Mouse (Mus musculus): ENCODE results near the gene Cops7b. TPM values are rescaled to one million over a fixed set of nuclear protein-coding genes. Genes with fewer than 3 reads are reported as not detected.
A peak's percentile ranks its signal among the peaks of the same experiment; 100 is the strongest.

Cops7b gene
- total RNA-seq, 1 experiment, result 27.4 TPM

GRCm38 (mm10) chr1:86643101-86643809, 60.6 kb downstream of the Cops7b start:
- H3K4me1 ChIP-seq (ENCODE audit: control insufficient read depth in 2 of 2, insufficient read depth in 2 of 2, low read length in 2 of 2, poor library complexity in 1 of 2), result peaks cover 0 to 12% of the 10 kb centered on the region in 2 experiments; a peak in 2 of 4 replicates
- TF ChIP-seq CHD2 (IDR thresholded peaks at IDR 0.05; ENCODE audit: low read depth, low read length), result no peak
- no peak for TF ChIP-seq ZC3H11A (IDR thresholded peaks at IDR 0.05; ENCODE audit: borderline replicate concordance, low read depth, low read length)
- no peak for TF ChIP-seq ZNF384 (IDR thresholded peaks at IDR 0.05; ENCODE audit: low read depth, low read length)
- TF ChIP-seq HCFC1 (IDR thresholded peaks at IDR 0.05; ENCODE audit: borderline replicate concordance, insufficient read depth, low read length), result no peak
- no peak for TF ChIP-seq MAFK (IDR thresholded peaks at IDR 0.05; ENCODE audit: insufficient read depth, low read depth, low read length)
- H3K36me3 ChIP-seq (ENCODE audit: control insufficient read depth, insufficient read depth, low read length, poor library complexity, severe bottlenecking), result no peaks in the 10 kb centered on the region
- no peak overlapping the region for H3K27ac ChIP-seq (ENCODE audit: insufficient read depth, low read depth, low read length, poor library complexity, severe bottlenecking)
- H3K9ac ChIP-seq (ENCODE audit: insufficient read depth, low read depth, low read length, poor library complexity, severe bottlenecking), result no peak overlapping the region
- in situ Hi-C loops (cut with MboI; ENCODE audit: low sequenced_read_pairs in 2 of 2, unreplicated experiment in 2 of 2), result no loop called here
- no peaks in the 10 kb centered on the region for H3K9me3 ChIP-seq (ENCODE audit: control insufficient read depth, insufficient read depth, low read depth, low read length)
- no peak overlapping the region for H3K4me3 ChIP-seq (ENCODE audit: insufficient read depth in 1 of 2, low read depth in 1 of 2, low read length in 2 of 2, poor library complexity in 1 of 2, severe bottlenecking in 1 of 2)
- DNase-seq (ENCODE audit: low read depth, low spot score), result no peak

DNA sequence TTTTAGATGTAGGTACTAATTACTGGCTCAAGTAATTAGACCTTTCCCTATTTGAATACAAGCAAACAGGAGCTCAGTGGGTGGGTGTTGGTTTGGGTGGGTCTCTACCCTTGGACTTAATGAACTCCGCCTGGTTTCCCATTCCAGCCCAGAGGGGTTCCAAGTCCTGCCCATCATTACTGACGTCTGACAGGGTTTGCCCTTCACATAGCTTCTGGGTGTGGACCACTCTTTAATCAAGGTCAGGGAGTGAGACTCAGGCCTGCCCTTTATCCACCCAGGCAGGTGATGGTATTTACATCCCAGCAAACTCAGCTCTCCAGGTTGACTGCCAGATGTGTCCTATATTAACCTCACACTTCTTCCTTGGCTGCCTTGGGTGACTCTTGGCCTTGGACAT, 64.8 kb downstream of the Cops7b start:
- no peak overlapping the region for H3K27ac ChIP-seq (ENCODE audit: insufficient read depth, low read depth, low read length, poor library complexity, severe bottlenecking)
- no peaks in the 10 kb centered on the region for H3K36me3 ChIP-seq (ENCODE audit: control insufficient read depth, insufficient read depth, low read length, poor library complexity, severe bottlenecking)
- peak; percentile 44 for DNase-seq (ENCODE audit: low read depth, low spot score)
- TF ChIP-seq CHD2 (IDR thresholded peaks at IDR 0.05; ENCODE audit: low read depth, low read length) (no peak), ZC3H11A (IDR thresholded peaks at IDR 0.05; ENCODE audit: borderline replicate concordance, low read depth, low read length) (no peak), HCFC1 (IDR thresholded peaks at IDR 0.05; ENCODE audit: borderline replicate concordance, insufficient read depth, low read length) (no peak), ZNF384 (IDR thresholded peaks at IDR 0.05; ENCODE audit: low read depth, low read length) (no peak), MAFK (IDR thresholded peaks at IDR 0.05; ENCODE audit: insufficient read depth, low read depth, low read length) (no peak)
- peaks cover 3 to 12% of the 10 kb centered on the region in 2 experiments; a peak in 3 of 4 replicates for H3K4me1 ChIP-seq (ENCODE audit: control insufficient read depth in 2 of 2, insufficient read depth in 2 of 2, low read length in 2 of 2, poor library complexity in 1 of 2)
- no peak overlapping the region for H3K4me3 ChIP-seq (ENCODE audit: insufficient read depth in 1 of 2, low read depth in 1 of 2, low read length in 2 of 2, poor library complexity in 1 of 2, severe bottlenecking in 1 of 2)
- H3K9ac ChIP-seq (ENCODE audit: insufficient read depth, low read depth, low read length, poor library complexity, severe bottlenecking), result no peak overlapping the region
- in situ Hi-C loops (cut with MboI; ENCODE audit: low sequenced_read_pairs in 2 of 2, unreplicated experiment in 2 of 2), result no loop called here
- H3K9me3 ChIP-seq (ENCODE audit: control insufficient read depth, insufficient read depth, low read depth, low read length), result no peaks in the 10 kb centered on the region

- in situ Hi-C loops (cut with MboI; ENCODE audit: low sequenced_read_pairs in 2 of 2, unreplicated experiment in 2 of 2), result no loop called here
- TF ChIP-seq ZNF384 (IDR thresholded peaks at IDR 0.05; ENCODE audit: low read depth, low read length) (no peak), ZC3H11A (IDR thresholded peaks at IDR 0.05; ENCODE audit: borderline replicate concordance, low read depth, low read length) (peak; percentile 81)
- peak; percentile 53 for DNase-seq (ENCODE audit: low read depth, low spot score)
Observed at GRCm38 (mm10) chr1:86650272-86650671, 67.6 kb downstream of the Cops7b start.

DNA sequence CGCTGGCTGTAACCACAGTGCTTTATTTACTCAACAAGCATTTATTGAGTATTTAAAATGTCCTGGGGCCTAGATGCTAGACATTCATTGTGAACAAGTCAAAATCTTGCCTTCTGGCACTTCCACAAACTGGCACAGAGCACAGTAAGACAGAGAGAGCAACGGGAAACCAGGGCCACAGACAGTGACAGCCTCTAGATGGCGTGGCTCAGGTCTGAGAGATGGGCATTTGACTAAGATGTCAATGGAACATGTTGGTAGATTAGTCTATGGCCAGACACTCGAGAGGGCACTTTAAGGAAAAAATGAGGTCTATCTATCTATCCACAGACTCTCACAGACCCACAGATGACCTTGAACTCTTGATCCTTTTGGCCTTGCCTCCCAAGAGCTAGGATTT, 70.0 kb downstream of the Cops7b start:
- in situ Hi-C loops (cut with MboI; ENCODE audit: low sequenced_read_pairs in 2 of 2, unreplicated experiment in 2 of 2), result no loop called here
- no peaks in the 10 kb centered on the region for H3K9me3 ChIP-seq (ENCODE audit: control insufficient read depth, insufficient read depth, low read depth, low read length)
- TF ChIP-seq ZC3H11A (IDR thresholded peaks at IDR 0.05; ENCODE audit: borderline replicate concordance, low read depth, low read length) (no peak), CHD2 (IDR thresholded peaks at IDR 0.05; ENCODE audit: low read depth, low read length) (no peak), HCFC1 (IDR thresholded peaks at IDR 0.05; ENCODE audit: borderline replicate concordance, insufficient read depth, low read length) (no peak), MAFK (IDR thresholded peaks at IDR 0.05; ENCODE audit: insufficient read depth, low read depth, low read length) (no peak), ZNF384 (IDR thresholded peaks at IDR 0.05; ENCODE audit: low read depth, low read length) (no peak)
- H3K27ac ChIP-seq (ENCODE audit: insufficient read depth, low read depth, low read length, poor library complexity, severe bottlenecking), result no peak overlapping the region
- H3K4me1 ChIP-seq (ENCODE audit: control insufficient read depth in 2 of 2, insufficient read depth in 2 of 2, low read length in 2 of 2, poor library complexity in 1 of 2), result peaks cover 6 to 7% of the 10 kb centered on the region in 2 experiments; a peak in 3 of 4 replicates
- H3K36me3 ChIP-seq (ENCODE audit: control insufficient read depth, insufficient read depth, low read length, poor library complexity, severe bottlenecking), result no peaks in the 10 kb centered on the region
- no peak overlapping the region for H3K4me3 ChIP-seq (ENCODE audit: insufficient read depth in 1 of 2, low read depth in 1 of 2, low read length in 2 of 2, poor library complexity in 1 of 2, severe bottlenecking in 1 of 2)
- no peak for DNase-seq (ENCODE audit: low read depth, low spot score)
- H3K9ac ChIP-seq (ENCODE audit: insufficient read depth, low read depth, low read length, poor library complexity, severe bottlenecking), result no peak overlapping the region

More at GRCm38 (mm10) chr1:86650272-86650671, 67.6 kb downstream of the Cops7b start:
- Histone ChIP-seq H3K4me1 (ENCODE audit: control insufficient read depth in 2 of 2, insufficient read depth in 2 of 2, low read length in 2 of 2, poor library complexity in 1 of 2) (peaks cover 7 to 15% of the 10 kb centered on the region in 2 experiments; a peak in 3 of 4 replicates), H3K36me3 (ENCODE audit: control insufficient read depth, insufficient read depth, low read length, poor library complexity, severe bottlenecking) (no peaks in the 10 kb centered on the region), H3K27ac (ENCODE audit: insufficient read depth, low read depth, low read length, poor library complexity, severe bottlenecking) (no peak overlapping the region), H3K9ac (ENCODE audit: insufficient read depth, low read depth, low read length, poor library complexity, severe bottlenecking) (no peak overlapping the region), H3K9me3 (ENCODE audit: control insufficient read depth, insufficient read depth, low read depth, low read length) (no peaks in the 10 kb centered on the region), H3K4me3 (ENCODE audit: insufficient read depth in 1 of 2, low read depth in 1 of 2, low read length in 2 of 2, poor library complexity in 1 of 2, severe bottlenecking in 1 of 2) (no peak overlapping the region)
